Mouse (Mus musculus) embryonic facial prominence, embryonic 15.5 days (tissue): ENCODE results near the gene Gm20431. TPM values are rescaled to one million over a fixed set of nuclear protein-coding genes. Genes with fewer than 3 reads are reported as not detected.

ENCODE experiments used
- ATAC-seq: fragments of 200-750 bp; cut with Nextera tagmentation; 2 replicates; pipeline ENCODE4 v1.8.0; 2017; ENCODE audit warnings: low read depth, moderate TSS enrichment; ENCODE audit not compliant: insufficient number of reproducible peaks, low FRiP score, low TSS enrichment
- H3K27ac ChIP-seq: fragments of 300-500 bp; sonication (generic); replicated peaks from 2 replicates; pipeline ENCODE4 v1.5.1; 2015; ENCODE audit warnings: mild to moderate bottlenecking, inconsistent platforms
- H3K27me3 ChIP-seq: fragments of 300-500 bp; sonication (generic); 2 replicates; pipeline ENCODE4 v1.6.1; 2015; ENCODE audit warnings: inconsistent platforms
- H3K36me3 ChIP-seq: fragments of 300-500 bp; sonication (generic); 2 replicates; pipeline ENCODE4 v1.6.1; 2015; ENCODE audit warnings: mild to moderate bottlenecking, inconsistent platforms
- H3K4me1 ChIP-seq: fragments of 300-500 bp; sonication (generic); 2 replicates; pipeline ENCODE4 v1.6.1; 2015; ENCODE audit warnings: inconsistent platforms
- H3K4me2 ChIP-seq: fragments of 300-500 bp; sonication (generic); replicated peaks from 2 replicates; pipeline ENCODE4 v1.6.1; 2015; ENCODE audit warnings: mild to moderate bottlenecking, inconsistent platforms
- H3K4me3 ChIP-seq: fragments of 300-500 bp; sonication (generic); replicated peaks from 2 replicates; pipeline ENCODE4 v1.5.1; 2015; ENCODE audit warnings: mild to moderate bottlenecking, inconsistent platforms
- H3K9ac ChIP-seq: fragments of 300-500 bp; sonication (generic); 2 replicates; pipeline ENCODE4 v1.6.1; 2015; ENCODE audit warnings: inconsistent platforms
- H3K9me3 ChIP-seq: fragments of 300-500 bp; sonication (generic); replicated peaks from 2 replicates; pipeline ENCODE4 v1.6.1; 2016; ENCODE audit warnings: inconsistent platforms
- WGBS: fragments of 180-500 bp; shearing (Covaris S2); methylation state at CpG from one replicate; pipeline ENCODE4 v1.1.7; 2015; 5-methylcytosine and 5-hydroxymethylcytosine counted together
- polyA plus RNA-seq: library from polyadenylated mRNA; unstranded; fragments of >200 nt; fragmentation: Nextera tagmentation; extraction: Ambion mirVana; gene quantifications from 2 replicates; pipeline ENCODE4 v1.2.1, GENCODE M21; 2015

Gene Gm20431
- polyA plus RNA-seq, 1 experiment from 2014 or later = 10.0 TPM

- peak within 1 kb of the TSS; percentile 78 for H3K4me3 ChIP-seq
- peak within 1 kb of the TSS; percentile 84 for H3K27ac ChIP-seq
- H3K4me1 ChIP-seq = peaks cover 49% of the 10 kb centered on the region
- ATAC-seq = peak; percentile 82
- peak within 1 kb of the TSS; percentile 69 for H3K9ac ChIP-seq
- H3K27me3 ChIP-seq = peaks cover 8% of the 10 kb centered on the region; the same call in 1 of the 2 replicates
- H3K9me3 ChIP-seq = no peaks in the 10 kb centered on the region
- H3K36me3 ChIP-seq = no peaks in the 10 kb centered on the region
- WGBS = under 1% methylated on average over 144 of the region's 147 CpGs
- H3K4me2 ChIP-seq = peak within 1 kb of the TSS; percentile 96
Measured at GRCm38 (mm10) chr2:167688498-167689451, 27.5 kb upstream of the Gm20431 start, which contains the start of gene Cebpb. Gene Cebpb, plus strand, starts transcription at chr2:167688915.

- Histone ChIP-seq H3K4me1 (peaks cover 49% of the 10 kb centered on the region), H3K27me3 (peaks cover 8% of the 10 kb centered on the region; the same call in 1 of the 2 replicates), H3K9me3 (no peaks in the 10 kb centered on the region), H3K9ac (peak overlapping the region; percentile 69; the same call in 1 of the 2 replicates), H3K4me2 (peak overlapping the region; percentile 96), H3K36me3 (no peaks in the 10 kb centered on the region), H3K27ac (peak overlapping the region; percentile 84; the same call in 1 of the 2 replicates), H3K4me3 (peak overlapping the region; percentile 78)
- WGBS = 21% methylated on average over 12 of the region's 12 CpGs
- no peak for ATAC-seq
Measured at GRCm38 (mm10) chr2:167688126-167688497, 26.8 kb upstream of the Gm20431 start.

GRCm38 (mm10) chr2:167687651-167688101 lies 26.4 kb upstream of the Gm20431 start:
- Histone ChIP-seq H3K4me1 (peaks cover 49% of the 10 kb centered on the region), H3K27me3 (peaks cover 8% of the 10 kb centered on the region; the same call in 1 of the 2 replicates), H3K4me2 (no peak overlapping the region), H3K9me3 (no peaks in the 10 kb centered on the region), H3K9ac (no peak overlapping the region), H3K4me3 (no peak overlapping the region), H3K27ac (no peak overlapping the region), H3K36me3 (no peaks in the 10 kb centered on the region)
- no peak for ATAC-seq
- 41% methylated on average over 11 of the region's 11 CpGs for WGBS

- H3K27ac ChIP-seq = no peak overlapping the region
Measured at GRCm38 (mm10) chr2:167687250-167687586, 25.9 kb upstream of the Gm20431 start.

GRCm38 (mm10) chr2:167686382-167687249 lies 25.3 kb upstream of the Gm20431 start:
- Histone ChIP-seq H3K36me3 (no peaks in the 10 kb centered on the region), H3K27me3 (peaks cover 8% of the 10 kb centered on the region; the same call in 1 of the 2 replicates), H3K9ac (no peak overlapping the region), H3K4me2 (no peak overlapping the region), H3K27ac (no peak overlapping the region), H3K4me1 (peaks cover 39% of the 10 kb centered on the region), H3K4me3 (no peak overlapping the region), H3K9me3 (no peaks in the 10 kb centered on the region)
- ATAC-seq = no peak
- WGBS = 74% methylated on average over 16 of the region's 16 CpGs

More at GRCm38 (mm10) chr2:167687250-167687586, 25.9 kb upstream of the Gm20431 start:
- no peaks in the 10 kb centered on the region for H3K9me3 ChIP-seq
- WGBS = 77% methylated on average over 4 of the region's 4 CpGs
- no peaks in the 10 kb centered on the region for H3K36me3 ChIP-seq
- H3K4me3 ChIP-seq = no peak overlapping the region
- ATAC-seq = no peak
- peaks cover 45% of the 10 kb centered on the region for H3K4me1 ChIP-seq
- H3K4me2 ChIP-seq = no peak overlapping the region
- H3K27me3 ChIP-seq = peaks cover 8% of the 10 kb centered on the region; the same call in 1 of the 2 replicates
- H3K9ac ChIP-seq = no peak overlapping the region

GRCm38 (mm10) chr2:167685865-167686264 lies 24.6 kb upstream of the Gm20431 start:
- ATAC-seq = no peak
- H3K4me2 ChIP-seq = no peak overlapping the region
- no peaks in the 10 kb centered on the region for H3K9me3 ChIP-seq
- WGBS = 76% methylated on average over 3 of the region's 3 CpGs
- H3K27ac ChIP-seq = 0 out of 2 replicates have a peak overlapping the region, but pooled peaks have one; percentile 19
- H3K4me1 ChIP-seq = peaks cover 32% of the 10 kb centered on the region
- H3K27me3 ChIP-seq = peaks cover 8% of the 10 kb centered on the region; the same call in 1 of the 2 replicates
- no peak overlapping the region for H3K9ac ChIP-seq
- no peak overlapping the region for H3K4me3 ChIP-seq
- H3K36me3 ChIP-seq = no peaks in the 10 kb centered on the region

- 6% methylated on average over 8 of the region's 8 CpGs for WGBS
- H3K9ac ChIP-seq = no peak overlapping the region
- H3K9me3 ChIP-seq = no peaks in the 10 kb centered on the region
- peak overlapping the region; percentile 19; the same call in 1 of the 2 replicates for H3K27ac ChIP-seq
- H3K27me3 ChIP-seq = peaks cover 8% of the 10 kb centered on the region; the same call in 1 of the 2 replicates
- no peak overlapping the region for H3K4me2 ChIP-seq
- ATAC-seq = no peak
- no peaks in the 10 kb centered on the region for H3K36me3 ChIP-seq
- peaks cover 27% of the 10 kb centered on the region for H3K4me1 ChIP-seq
- H3K4me3 ChIP-seq = no peak overlapping the region
Measured at GRCm38 (mm10) chr2:167685137-167685536, 23.8 kb upstream of the Gm20431 start.

GRCm38 (mm10) chr2:167683721-167684120 lies 22.4 kb upstream of the Gm20431 start:
- ATAC-seq = no peak
- WGBS = 63% methylated on average over 3 of the region's 3 CpGs
- Histone ChIP-seq H3K4me1 (peaks cover 24% of the 10 kb centered on the region), H3K4me2 (no peak overlapping the region), H3K4me3 (no peak overlapping the region), H3K27me3 (0 out of 2 replicates have a peak, but pooled peaks cover 5% of the 10 kb centered on the region), H3K36me3 (no peaks in the 10 kb centered on the region), H3K27ac (no peak overlapping the region), H3K9me3 (no peaks in the 10 kb centered on the region), H3K9ac (no peak overlapping the region)

- H3K27me3 ChIP-seq = no peaks in the 10 kb centered on the region
- 45% methylated on average over 5 of the region's 5 CpGs for WGBS
- H3K4me1 ChIP-seq = peaks cover 13% of the 10 kb centered on the region
- ATAC-seq = no peak
- no peak overlapping the region for H3K4me2 ChIP-seq
- no peak overlapping the region for H3K27ac ChIP-seq
- no peak overlapping the region for H3K4me3 ChIP-seq
- H3K36me3 ChIP-seq = no peaks in the 10 kb centered on the region
- H3K9me3 ChIP-seq = no peaks in the 10 kb centered on the region
- H3K9ac ChIP-seq = no peak overlapping the region
Measured at GRCm38 (mm10) chr2:167680657-167681056, 19.4 kb upstream of the Gm20431 start.

GRCm38 (mm10) chr2:167679902-167680430 lies 18.7 kb upstream of the Gm20431 start:
- 3% methylated on average over 13 of the region's 13 CpGs for WGBS
- Histone ChIP-seq H3K27me3 (no peaks in the 10 kb centered on the region), H3K36me3 (no peaks in the 10 kb centered on the region), H3K9me3 (no peaks in the 10 kb centered on the region), H3K4me2 (no peak overlapping the region), H3K9ac (no peak overlapping the region), H3K4me1 (peaks cover 13% of the 10 kb centered on the region), H3K27ac (no peak overlapping the region), H3K4me3 (no peak overlapping the region)
- ATAC-seq = peak; percentile 65; the same call in 1 of the 2 replicates
